Mouse (Mus musculus) midbrain, embryonic 13.5 days (tissue): ENCODE measurements around the gene Ndufs3. TPM values are rescaled to one million over a fixed set of nuclear protein-coding genes. Genes with fewer than 3 reads are reported as not detected.

Experiments used
- ATAC-seq: fragments of 200-750 bp; cut with Nextera tagmentation; 2 replicates; pipeline ENCODE4 v1.8.0; 2017; ENCODE audit warnings: mild to moderate bottlenecking, moderate TSS enrichment, moderate library complexity
- H3K27ac ChIP-seq: fragments of 300-500 bp; sonication (generic); 2 replicates; pipeline ENCODE4 v1.5.1; 2015; ENCODE audit warnings: inconsistent platforms, mild to moderate bottlenecking, moderate library complexity
- H3K27me3 ChIP-seq: fragments of 300-500 bp; sonication (generic); 2 replicates; pipeline ENCODE4 v1.6.1; 2015; ENCODE audit warnings: mild to moderate bottlenecking, inconsistent platforms
- H3K36me3 ChIP-seq: fragments of 300-500 bp; sonication (generic); 2 replicates; pipeline ENCODE4 v1.6.1; 2015; ENCODE audit warnings: mild to moderate bottlenecking, inconsistent platforms
- H3K4me1 ChIP-seq: fragments of 300-500 bp; sonication (generic); replicated peaks from 2 replicates; pipeline ENCODE4 v1.6.1; 2015; ENCODE audit warnings: inconsistent platforms
- H3K4me2 ChIP-seq: fragments of 300-500 bp; sonication (generic); replicated peaks from 2 replicates; pipeline ENCODE4 v1.6.1; 2015; ENCODE audit warnings: moderate library complexity, mild to moderate bottlenecking, inconsistent platforms
- H3K4me3 ChIP-seq: fragments of 300-500 bp; sonication (generic); replicated peaks from 2 replicates; pipeline ENCODE4 v1.5.1; 2015; ENCODE audit warnings: mild to moderate bottlenecking, inconsistent platforms
- H3K9ac ChIP-seq: fragments of 300-500 bp; sonication (generic); replicated peaks from 2 replicates; pipeline ENCODE4 v1.6.1; 2015; ENCODE audit warnings: mild to moderate bottlenecking, inconsistent platforms
- H3K9me3 ChIP-seq: fragments of 300-500 bp; sonication (generic); 2 replicates; pipeline ENCODE4 v1.6.1; 2016; ENCODE audit warnings: mild to moderate bottlenecking, inconsistent platforms
- WGBS: fragments of 180-500 bp; shearing (Covaris S2); methylation state at CpG from one replicate; pipeline ENCODE4 v1.1.7; 2015; 5-methylcytosine and 5-hydroxymethylcytosine counted together
- polyA plus RNA-seq: library from polyadenylated mRNA; unstranded; fragments of >200 nt; fragmentation: Nextera tagmentation; extraction: Ambion mirVana; gene quantifications from 2 replicates; pipeline ENCODE4 v1.2.1, GENCODE M21; 2015

The Ndufs3 gene
- polyA plus RNA-seq, 1 experiment from 2014 or later, result 210 TPM

- no peak for ATAC-seq
- WGBS, result 100% methylated on average over 2 of the region's 2 CpGs
These were observed 18.0 kb upstream of the Ndufs3 start for GRCm38 (mm10) chr2:90922636-90923035.

DNA sequence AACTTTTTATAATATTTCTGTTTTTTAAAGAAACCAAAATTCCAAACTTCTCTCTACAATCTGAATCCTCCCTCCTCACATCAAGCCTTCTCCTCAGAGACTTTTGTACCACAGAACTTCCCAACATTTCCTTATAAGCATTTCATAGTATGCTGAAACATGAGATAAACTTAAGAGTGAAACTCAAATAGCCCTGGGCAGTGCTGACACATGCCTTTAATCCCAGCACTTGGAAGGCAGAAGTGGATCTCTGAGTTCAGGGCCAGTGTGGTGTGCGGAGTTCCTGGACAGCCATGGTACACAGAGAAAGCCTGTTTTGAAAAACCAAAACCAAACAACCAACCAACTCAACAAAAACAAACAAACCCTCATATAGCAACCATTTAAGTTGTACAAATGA is 16.6 kb upstream of the Ndufs3 start:
- 90% methylated on average over 1 of the region's 1 CpGs for WGBS

More at GRCm38 (mm10) chr2:90922636-90923035, 18.0 kb upstream of the Ndufs3 start:
- H3K4me3 ChIP-seq, result no peak overlapping the region
- H3K27me3 ChIP-seq, result no peaks in the 10 kb centered on the region
- H3K9ac ChIP-seq, result no peak overlapping the region
- H3K4me1 ChIP-seq, result peaks cover 8% of the 10 kb centered on the region
- H3K4me2 ChIP-seq, result no peak overlapping the region
- H3K27ac ChIP-seq, result no peak overlapping the region
- H3K9me3 ChIP-seq, result no peaks in the 10 kb centered on the region
- H3K36me3 ChIP-seq, result no peaks in the 10 kb centered on the region

GRCm38 (mm10) chr2:90917999-90918698 is 13.5 kb upstream of the Ndufs3 start:
- peak; percentile 65; the same call in 1 of the 2 replicates for ATAC-seq
- H3K36me3 ChIP-seq, result peaks cover 11% of the 10 kb centered on the region
- H3K4me3 ChIP-seq, result peak overlapping the region; percentile 71
- H3K4me2 ChIP-seq, result peak overlapping the region; percentile 71
- H3K9me3 ChIP-seq, result no peaks in the 10 kb centered on the region
- H3K27ac ChIP-seq, result peak overlapping the region; percentile 92
- H3K4me1 ChIP-seq, result peaks cover 28% of the 10 kb centered on the region
- peak overlapping the region; percentile 94 for H3K9ac ChIP-seq
- 11% methylated on average over 16 of the region's 16 CpGs for WGBS
- H3K27me3 ChIP-seq, result no peaks in the 10 kb centered on the region

More for the DNA sequence above, 16.6 kb upstream of the Ndufs3 start:
- no peak for ATAC-seq
- no peaks in the 10 kb centered on the region for H3K36me3 ChIP-seq
- no peaks in the 10 kb centered on the region for H3K27me3 ChIP-seq
- no peak overlapping the region for H3K9ac ChIP-seq
- no peak overlapping the region for H3K4me2 ChIP-seq
- no peak overlapping the region for H3K27ac ChIP-seq
- H3K9me3 ChIP-seq, result no peaks in the 10 kb centered on the region
- peaks cover 18% of the 10 kb centered on the region for H3K4me1 ChIP-seq
- H3K4me3 ChIP-seq, result no peak overlapping the region

GRCm38 (mm10) chr2:90917233-90917998 is 12.8 kb upstream of the Ndufs3 start:
- Histone ChIP-seq H3K27ac (peak overlapping the region; percentile 92), H3K4me2 (peak overlapping the region; percentile 71), H3K9me3 (no peaks in the 10 kb centered on the region), H3K9ac (peak overlapping the region; percentile 94), H3K27me3 (no peaks in the 10 kb centered on the region), H3K4me1 (peaks cover 28% of the 10 kb centered on the region), H3K36me3 (peaks cover 18% of the 10 kb centered on the region), H3K4me3 (peak overlapping the region; percentile 71)
- WGBS, result under 1% methylated on average over 57 of the region's 73 CpGs
- peak; percentile 91 for ATAC-seq

GRCm38 (mm10) chr2:90916560-90917232 is 12.1 kb upstream of the Ndufs3 start:
- no peaks in the 10 kb centered on the region for H3K9me3 ChIP-seq
- H3K9ac ChIP-seq, result peak overlapping the region; percentile 94
- peak overlapping the region; percentile 71 for H3K4me2 ChIP-seq
- ATAC-seq, result peak; percentile 5; the same call in 1 of the 2 replicates
- H3K27ac ChIP-seq, result peak overlapping the region; percentile 92
- 26% methylated on average over 7 of the region's 7 CpGs for WGBS
- H3K4me3 ChIP-seq, result peak overlapping the region; percentile 71
- H3K36me3 ChIP-seq, result peaks cover 23% of the 10 kb centered on the region
- no peaks in the 10 kb centered on the region for H3K27me3 ChIP-seq
- H3K4me1 ChIP-seq, result peaks cover 28% of the 10 kb centered on the region

- ATAC-seq, result no peak
- 75% methylated on average over 1 of the region's 1 CpGs for WGBS
- H3K27me3 ChIP-seq, result no peaks in the 10 kb centered on the region
- no peak overlapping the region for H3K27ac ChIP-seq
- peak overlapping the region; percentile 94; the same call in 1 of the 2 replicates for H3K9ac ChIP-seq
- H3K4me3 ChIP-seq, result no peak overlapping the region
- H3K4me1 ChIP-seq, result peaks cover 28% of the 10 kb centered on the region
- no peaks in the 10 kb centered on the region for H3K9me3 ChIP-seq
- H3K36me3 ChIP-seq, result peaks cover 34% of the 10 kb centered on the region
- H3K4me2 ChIP-seq, result peak overlapping the region; percentile 71
These were observed 10.9 kb upstream of the Ndufs3 start for GRCm38 (mm10) chr2:90915516-90915915.

DNA sequence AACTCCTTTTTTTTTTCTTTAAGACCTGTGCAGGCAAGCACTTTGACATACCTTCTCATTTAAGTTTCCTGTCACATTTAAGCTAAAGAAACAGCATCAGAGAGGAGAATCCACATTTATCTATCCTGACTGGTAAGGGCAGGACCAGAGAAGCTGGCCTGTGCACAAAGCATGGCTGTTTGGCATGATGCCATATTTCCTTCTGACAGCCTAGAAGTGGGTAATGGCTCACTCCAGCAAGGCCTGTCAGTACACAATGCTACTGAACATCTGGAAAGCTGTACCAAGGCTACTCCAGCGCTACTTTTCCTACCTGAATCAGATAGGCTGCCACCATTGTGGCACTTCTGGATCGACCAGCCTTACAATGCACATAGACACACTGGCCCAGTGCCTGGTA is 9.0 kb upstream of the Ndufs3 start:
- H3K27ac ChIP-seq, result no peak overlapping the region

DNA sequence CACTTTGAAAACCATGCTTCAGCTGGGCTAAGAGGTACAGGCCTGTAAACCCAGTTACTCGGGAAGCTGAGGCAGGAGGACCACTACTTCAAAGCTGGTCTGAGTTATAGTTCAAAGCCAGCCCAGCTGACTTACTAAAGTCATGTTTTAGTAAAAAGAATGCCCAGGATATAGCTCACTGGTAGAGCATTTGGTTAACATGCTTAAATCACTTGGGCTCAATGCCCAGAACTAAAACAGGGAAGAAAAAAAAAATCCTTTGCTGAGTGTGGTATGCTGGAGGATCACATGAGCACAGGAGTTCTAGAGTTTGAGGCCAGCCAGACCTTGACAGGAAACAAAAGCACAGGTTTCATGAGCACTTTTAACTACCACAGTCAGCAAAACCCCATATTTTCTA is 7.0 kb upstream of the Ndufs3 start:
- H3K36me3 ChIP-seq, result peaks cover 68% of the 10 kb centered on the region
- no peak for ATAC-seq
- H3K27ac ChIP-seq, result no peak overlapping the region
- H3K9me3 ChIP-seq, result no peaks in the 10 kb centered on the region
- peaks cover 25% of the 10 kb centered on the region for H3K4me1 ChIP-seq
- no peaks in the 10 kb centered on the region for H3K27me3 ChIP-seq
- no peak overlapping the region for H3K4me2 ChIP-seq
- H3K9ac ChIP-seq, result no peak overlapping the region
- no peak overlapping the region for H3K4me3 ChIP-seq
- 87% methylated on average over 1 of the region's 1 CpGs for WGBS

More for the DNA sequence above, 9.0 kb upstream of the Ndufs3 start:
- Histone ChIP-seq H3K4me3 (no peak overlapping the region), H3K9ac (no peak overlapping the region), H3K27me3 (no peaks in the 10 kb centered on the region), H3K9me3 (no peaks in the 10 kb centered on the region), H3K4me2 (no peak overlapping the region), H3K36me3 (peaks cover 51% of the 10 kb centered on the region), H3K4me1 (peaks cover 28% of the 10 kb centered on the region)
- no peak for ATAC-seq
- WGBS, result 88% methylated on average over 2 of the region's 2 CpGs

GRCm38 (mm10) chr2:90910861-90911260 is 6.2 kb upstream of the Ndufs3 start:
- Histone ChIP-seq H3K27me3 (no peaks in the 10 kb centered on the region), H3K27ac (no peak overlapping the region), H3K4me2 (no peak overlapping the region), H3K4me3 (no peak overlapping the region), H3K9me3 (no peaks in the 10 kb centered on the region), H3K36me3 (peaks cover 68% of the 10 kb centered on the region), H3K4me1 (peaks cover 25% of the 10 kb centered on the region), H3K9ac (no peak overlapping the region)
- no peak for ATAC-seq
- WGBS, result 81% methylated on average over 1 of the region's 1 CpGs

DNA sequence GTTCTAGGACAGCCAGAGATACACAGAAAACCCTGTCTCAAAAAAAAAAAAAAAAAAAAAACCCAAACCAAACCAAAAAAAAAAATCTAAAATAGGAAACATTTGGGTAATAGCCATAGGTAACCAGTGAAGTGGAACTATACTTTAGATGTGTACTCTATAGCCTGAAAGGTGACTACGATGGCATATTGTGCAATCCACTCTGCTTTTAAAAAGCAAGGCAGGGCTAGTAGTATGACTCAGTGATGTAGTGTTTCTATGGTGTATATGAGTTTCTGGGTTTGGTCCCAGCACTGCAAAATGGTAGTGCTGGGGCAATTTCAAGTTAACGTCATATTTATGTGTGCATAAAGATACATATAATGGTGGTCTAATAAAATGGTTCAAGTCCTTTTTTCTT is 2.1 kb upstream of the Ndufs3 start:
- no peak for ATAC-seq

DNA sequence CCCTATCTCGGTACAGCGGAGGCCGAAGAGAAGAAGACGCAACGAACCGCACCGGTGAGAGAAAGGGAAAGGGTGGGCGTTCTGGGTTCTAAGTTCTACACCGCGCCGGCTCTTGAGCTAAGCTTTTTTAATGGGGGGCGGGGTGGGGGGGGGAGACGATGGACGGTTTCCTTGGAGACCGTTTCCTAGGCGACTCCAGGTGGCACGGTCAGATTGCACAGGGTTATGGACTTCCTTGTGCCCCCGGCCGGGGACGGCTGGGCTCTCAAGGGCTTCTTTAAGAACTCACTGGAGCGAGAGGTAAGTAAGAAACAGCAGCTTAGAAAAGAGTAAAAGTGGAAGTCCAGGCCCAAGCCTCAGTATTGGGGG is 213 bp upstream of the Ndufs3 start:
- peak overlapping the region; percentile 93 for H3K4me3 ChIP-seq
- 1% methylated on average over 21 of the region's 21 CpGs for WGBS
- peak overlapping the region; percentile 95 for H3K9ac ChIP-seq
- peak overlapping the region; percentile 76 for H3K4me2 ChIP-seq
- peaks cover 52% of the 10 kb centered on the region for H3K36me3 ChIP-seq
- no peaks in the 10 kb centered on the region for H3K27me3 ChIP-seq
- no peaks in the 10 kb centered on the region for H3K9me3 ChIP-seq
- ATAC-seq, result peak; percentile 77; the same call in 1 of the 2 replicates
- peak overlapping the region; percentile 91 for H3K27ac ChIP-seq
- peaks cover 38% of the 10 kb centered on the region for H3K4me1 ChIP-seq

More for the DNA sequence above, 2.1 kb upstream of the Ndufs3 start:
- no peak overlapping the region for H3K9ac ChIP-seq
- WGBS, result 92% methylated on average over 2 of the region's 2 CpGs
- peaks cover 56% of the 10 kb centered on the region for H3K36me3 ChIP-seq
- H3K9me3 ChIP-seq, result no peaks in the 10 kb centered on the region
- H3K4me2 ChIP-seq, result no peak overlapping the region
- H3K27me3 ChIP-seq, result no peaks in the 10 kb centered on the region
- peaks cover 38% of the 10 kb centered on the region for H3K4me1 ChIP-seq
- no peak overlapping the region for H3K27ac ChIP-seq
- H3K4me3 ChIP-seq, result no peak overlapping the region

- peak overlapping the region; percentile 76 for H3K4me2 ChIP-seq
- no peaks in the 10 kb centered on the region for H3K27me3 ChIP-seq
- no peak overlapping the region for H3K27ac ChIP-seq
- H3K9me3 ChIP-seq, result no peaks in the 10 kb centered on the region
- peaks cover 47% of the 10 kb centered on the region for H3K36me3 ChIP-seq
- ATAC-seq, result no peak
- peaks cover 38% of the 10 kb centered on the region for H3K4me1 ChIP-seq
- WGBS, result 88% methylated on average over 2 of the region's 2 CpGs
- H3K9ac ChIP-seq, result peak overlapping the region; percentile 95
- peak overlapping the region; percentile 93 for H3K4me3 ChIP-seq
These were observed 1.2 kb downstream of the Ndufs3 start for GRCm38 (mm10) chr2:90903398-90903797.
